Mouse (Mus musculus) myocyte (in vitro differentiated cells): ENCODE results near the gene Nkx2-3. TPM values are rescaled to one million over a fixed set of nuclear protein-coding genes. Genes with fewer than 3 reads are reported as not detected.

Source experiments
- H3K27me3 ChIP-seq: one replicate; pipeline ENCODE4 v1.6.1; 2011; ENCODE audit not compliant: control insufficient read depth, insufficient read depth, insufficient read length
- H3K36me3 ChIP-seq: one replicate; pipeline ENCODE4 v1.6.1; 2011; ENCODE audit not compliant: control insufficient read depth, insufficient read depth
- H3K4me2 ChIP-seq: one replicate; pipeline ENCODE4 v1.6.1; 2011; ENCODE audit warnings: low read depth, control low read depth
- H3K4me3 ChIP-seq: one replicate; pipeline ENCODE4 v1.5.1; 2011; ENCODE audit warnings: mild to moderate bottlenecking, control low read depth, moderate library complexity
- H3K79me2 ChIP-seq: one replicate; pipeline ENCODE4 v1.6.1; 2011; ENCODE audit not compliant: control insufficient read depth, insufficient read depth
- H3ac ChIP-seq: one replicate; pipeline ENCODE4 v1.6.1; 2011; ENCODE audit not compliant: control insufficient read depth, insufficient read length
- CEBPB ChIP-seq: IDR thresholded peaks from 2 replicates; pipeline ENCODE4 v1.6.1; 2011; ENCODE audit warnings: mild to moderate bottlenecking, moderate library complexity; ENCODE audit not compliant: poor library complexity, insufficient read depth, severe bottlenecking
- E2F4 ChIP-seq: IDR thresholded peaks from one replicate; pipeline ENCODE4 v1.6.1; 2011; ENCODE audit warnings: mild to moderate bottlenecking, control low read depth, moderate library complexity; ENCODE audit not compliant: insufficient read depth
- MAX ChIP-seq: IDR thresholded peaks from one replicate; pipeline ENCODE4 v1.6.1; 2011; ENCODE audit warnings: low read depth, mild to moderate bottlenecking, control low read depth
- MYOD1 ChIP-seq, 3 experiments: IDR thresholded peaks; one replicate each; pipeline ENCODE4 v1.6.1; 2011; ENCODE audit warnings: control low read depth in 2 of 3, low read depth in 2 of 3, mild to moderate bottlenecking in 2 of 3, moderate library complexity in 1 of 3; ENCODE audit not compliant: insufficient read length in 2 of 3, control insufficient read depth in 1 of 3
- MYOG ChIP-seq, 3 experiments: IDR thresholded peaks; one replicate each; pipeline ENCODE4 v1.6.1; 2011; ENCODE audit warnings: control low read depth in 2 of 3, low read depth in 2 of 3, mild to moderate bottlenecking in 2 of 3; ENCODE audit not compliant: insufficient read length in 2 of 3, control insufficient read depth in 1 of 3, insufficient read depth in 1 of 3
- POLR2A ChIP-seq: IDR thresholded peaks from one replicate; pipeline ENCODE4 v1.6.1; 2011; ENCODE audit warnings: low read depth, mild to moderate bottlenecking, control low read depth, moderate library complexity; ENCODE audit not compliant: insufficient read length
- POLR2AphosphoS2 ChIP-seq: IDR thresholded peaks from one replicate; pipeline ENCODE4 v1.6.1; 2011; ENCODE audit warnings: low read depth, control low read depth; ENCODE audit not compliant: insufficient read length
- REST ChIP-seq: IDR thresholded peaks from one replicate; pipeline ENCODE4 v1.6.1; 2011; ENCODE audit warnings: mild to moderate bottlenecking, control low read depth, moderate library complexity; ENCODE audit not compliant: insufficient read depth, insufficient read length
- SRF ChIP-seq: IDR thresholded peaks from one replicate; pipeline ENCODE4 v1.6.1; 2011; ENCODE audit warnings: low read depth; ENCODE audit not compliant: control insufficient read depth, insufficient read length
- TCF12 ChIP-seq: IDR thresholded peaks from one replicate; pipeline ENCODE4 v1.6.1; 2011; ENCODE audit warnings: mild to moderate bottlenecking, control low read depth; ENCODE audit not compliant: poor library complexity, insufficient read depth, severe bottlenecking
- TCF3 ChIP-seq: IDR thresholded peaks from one replicate; pipeline ENCODE4 v1.6.1; 2011; ENCODE audit warnings: low read depth, control low read depth; ENCODE audit not compliant: insufficient read length
- USF1 ChIP-seq: IDR thresholded peaks from one replicate; pipeline ENCODE4 v1.6.1; 2011; ENCODE audit warnings: low read depth, mild to moderate bottlenecking, control low read depth, moderate library complexity
- polyA plus RNA-seq: library from polyadenylated mRNA; unstranded; fragments of >200 nt; fragmentation: generic; extraction: Trizol; gene quantifications from one replicate; pipeline ENCODE4 v1.2.1, GENCODE M21; 2012; ENCODE audit warnings: missing spikeins

Nkx2-3 gene
- polyA plus RNA-seq: not detected

DNA sequence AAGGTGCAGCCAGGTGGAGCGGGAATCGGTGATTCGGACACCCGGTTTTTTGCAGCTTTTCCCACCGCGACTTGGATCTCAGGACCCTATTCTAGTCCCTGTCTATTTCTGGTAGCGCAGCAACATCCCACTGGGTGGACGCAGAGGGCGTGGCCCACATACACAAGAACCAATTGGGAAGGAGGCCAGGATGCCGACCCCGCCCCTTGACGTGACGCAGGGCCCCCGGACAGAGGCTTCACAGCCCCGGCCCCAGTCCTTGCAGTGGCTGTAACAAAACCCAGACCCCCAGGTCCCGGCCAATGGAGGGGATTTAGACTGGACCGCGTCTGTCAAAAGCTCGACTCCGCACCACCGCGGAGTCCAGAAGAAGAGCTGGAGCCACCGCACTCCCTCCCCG, at the start of gene Nkx2-3:
Gene Nkx2-3, plus strand, starts transcription at position 275 of the 400 bp plus-strand sequence.
- no peak for TF ChIP-seq MYOD1 (IDR thresholded peaks at IDR 0.05; ENCODE audit: control insufficient read depth in 1 of 3, insufficient read length in 2 of 3, low read depth in 2 of 3)
- TF ChIP-seq USF1: no peak
- TF ChIP-seq CEBPB: no peak
- TF ChIP-seq TCF3: no peak
- Histone ChIP-seq H3ac (no peak within 1 kb of the TSS), H3K36me3 (no peaks in the 10 kb centered on the region), H3K79me2 (no peaks in the 10 kb centered on the region), H3K27me3 (peaks cover 49% of the 10 kb centered on the region), H3K4me3 (no peak within 1 kb of the TSS), H3K4me2 (no peak within 1 kb of the TSS)

DNA sequence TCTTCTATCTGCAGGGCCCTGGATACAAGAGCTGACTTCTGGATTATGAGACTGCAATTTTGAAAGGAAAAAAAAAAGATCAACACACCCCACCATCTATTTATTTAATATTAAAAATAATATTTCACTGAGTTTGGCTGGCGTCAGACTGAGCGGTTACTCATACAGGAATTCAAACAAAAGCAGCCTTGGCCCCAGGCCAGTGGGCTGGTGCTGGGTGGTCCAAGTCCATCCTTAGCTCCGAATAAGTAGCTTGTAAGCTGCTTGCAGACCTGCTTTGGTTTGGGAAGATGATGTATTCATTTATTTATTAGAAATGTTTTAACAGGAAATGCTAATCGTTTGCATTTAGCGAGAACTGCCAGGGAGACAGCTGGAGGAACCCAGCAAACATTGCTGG, 49.0 kb upstream of the Nkx2-3 start:
- H3K27me3 ChIP-seq: no peaks in the 10 kb centered on the region
- H3K4me3 ChIP-seq: no peak overlapping the region
- no peaks in the 10 kb centered on the region for H3K79me2 ChIP-seq
- H3K36me3 ChIP-seq: no peaks in the 10 kb centered on the region
- H3K4me2 ChIP-seq: no peak overlapping the region
- no peak for TF ChIP-seq MAX
- no peak for TF ChIP-seq MYOD1 (IDR thresholded peaks at IDR 0.05; ENCODE audit: control insufficient read depth in 1 of 3, insufficient read length in 2 of 3, low read depth in 2 of 3)
- no peak for TF ChIP-seq SRF
- no peak for TF ChIP-seq E2F4
- no peak for TF ChIP-seq TCF3
- TF ChIP-seq REST: no peak
- TF ChIP-seq CEBPB: no peak
- no peak for TF ChIP-seq POLR2A
- no peak for TF ChIP-seq USF1
- no peak for TF ChIP-seq MYOG (IDR thresholded peaks at IDR 0.05; ENCODE audit: control insufficient read depth in 1 of 3, insufficient read depth in 1 of 3, insufficient read length in 2 of 3, low read depth in 2 of 3)
- no peak for TF ChIP-seq TCF12
- no peak for TF ChIP-seq POLR2AphosphoS2
- no peak overlapping the region for H3ac ChIP-seq

DNA sequence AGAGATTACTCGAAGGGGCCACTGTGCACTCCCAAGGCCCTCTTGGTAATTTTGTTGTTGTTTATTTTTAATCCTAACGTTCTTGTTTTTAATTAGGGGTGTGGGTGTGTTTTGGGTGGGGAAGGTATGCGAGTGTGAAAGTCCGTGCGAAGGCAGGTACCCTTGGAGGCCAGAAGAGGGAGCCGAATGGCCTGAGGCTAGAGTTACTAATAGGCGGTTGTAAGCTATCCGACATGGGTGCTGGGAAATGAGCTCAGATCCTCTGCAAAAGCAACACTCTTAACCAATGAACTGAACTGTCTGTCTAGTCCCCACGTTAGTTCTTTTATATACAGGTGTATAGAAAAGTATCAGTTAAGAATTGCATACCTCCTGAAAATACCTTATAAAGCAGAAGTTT, 43.8 kb upstream of the Nkx2-3 start:
- no peaks in the 10 kb centered on the region for H3K79me2 ChIP-seq
- H3K36me3 ChIP-seq: no peaks in the 10 kb centered on the region
- no peak overlapping the region for H3K4me2 ChIP-seq
- TF ChIP-seq USF1: no peak
- TF ChIP-seq MAX: no peak
- TF ChIP-seq POLR2A: no peak
- TF ChIP-seq E2F4: no peak
- TF ChIP-seq TCF3: no peak
- no peak for TF ChIP-seq TCF12
- no peak for TF ChIP-seq REST
- TF ChIP-seq CEBPB: no peak
- TF ChIP-seq POLR2AphosphoS2: no peak
- no peak for TF ChIP-seq MYOG (IDR thresholded peaks at IDR 0.05; ENCODE audit: control insufficient read depth in 1 of 3, insufficient read depth in 1 of 3, insufficient read length in 2 of 3, low read depth in 2 of 3)
- TF ChIP-seq MYOD1 (IDR thresholded peaks at IDR 0.05; ENCODE audit: control insufficient read depth in 1 of 3, insufficient read length in 2 of 3, low read depth in 2 of 3): no peak
- no peak for TF ChIP-seq SRF
- H3ac ChIP-seq: no peak overlapping the region
- H3K4me3 ChIP-seq: no peak overlapping the region
- peaks cover 5% of the 10 kb centered on the region for H3K27me3 ChIP-seq

DNA sequence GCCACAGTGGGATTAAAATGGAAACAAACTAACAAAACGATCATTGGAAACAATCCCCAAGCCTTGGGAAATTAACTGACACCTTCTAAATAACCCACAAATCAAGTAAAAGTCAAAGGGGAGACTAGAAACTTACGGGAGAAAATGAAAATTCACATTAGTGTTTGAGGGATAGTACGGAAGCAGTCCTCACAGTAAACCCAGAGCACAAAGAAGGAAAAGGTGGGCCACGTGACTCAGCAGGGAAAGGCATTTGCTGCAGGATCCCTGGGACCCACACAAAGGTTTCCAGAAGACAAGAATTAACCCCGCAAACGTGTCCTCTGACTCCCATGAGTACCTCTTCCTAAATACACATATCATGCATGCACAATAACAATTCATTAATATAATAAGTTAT, 43.0 kb upstream of the Nkx2-3 start:
- Histone ChIP-seq H3ac (no peak overlapping the region), H3K4me3 (no peak overlapping the region), H3K27me3 (peaks cover 5% of the 10 kb centered on the region), H3K4me2 (no peak overlapping the region), H3K79me2 (no peaks in the 10 kb centered on the region), H3K36me3 (no peaks in the 10 kb centered on the region)
- TF ChIP-seq USF1: no peak
- TF ChIP-seq TCF12: no peak
- no peak for TF ChIP-seq E2F4
- TF ChIP-seq MYOG (IDR thresholded peaks at IDR 0.05; ENCODE audit: control insufficient read depth in 1 of 3, insufficient read depth in 1 of 3, insufficient read length in 2 of 3, low read depth in 2 of 3): no peak
- no peak for TF ChIP-seq CEBPB
- TF ChIP-seq SRF: no peak
- no peak for TF ChIP-seq POLR2AphosphoS2
- TF ChIP-seq MAX: no peak
- no peak for TF ChIP-seq TCF3
- no peak for TF ChIP-seq MYOD1 (IDR thresholded peaks at IDR 0.05; ENCODE audit: control insufficient read depth in 1 of 3, insufficient read length in 2 of 3, low read depth in 2 of 3)
- TF ChIP-seq POLR2A: no peak
- no peak for TF ChIP-seq REST

DNA sequence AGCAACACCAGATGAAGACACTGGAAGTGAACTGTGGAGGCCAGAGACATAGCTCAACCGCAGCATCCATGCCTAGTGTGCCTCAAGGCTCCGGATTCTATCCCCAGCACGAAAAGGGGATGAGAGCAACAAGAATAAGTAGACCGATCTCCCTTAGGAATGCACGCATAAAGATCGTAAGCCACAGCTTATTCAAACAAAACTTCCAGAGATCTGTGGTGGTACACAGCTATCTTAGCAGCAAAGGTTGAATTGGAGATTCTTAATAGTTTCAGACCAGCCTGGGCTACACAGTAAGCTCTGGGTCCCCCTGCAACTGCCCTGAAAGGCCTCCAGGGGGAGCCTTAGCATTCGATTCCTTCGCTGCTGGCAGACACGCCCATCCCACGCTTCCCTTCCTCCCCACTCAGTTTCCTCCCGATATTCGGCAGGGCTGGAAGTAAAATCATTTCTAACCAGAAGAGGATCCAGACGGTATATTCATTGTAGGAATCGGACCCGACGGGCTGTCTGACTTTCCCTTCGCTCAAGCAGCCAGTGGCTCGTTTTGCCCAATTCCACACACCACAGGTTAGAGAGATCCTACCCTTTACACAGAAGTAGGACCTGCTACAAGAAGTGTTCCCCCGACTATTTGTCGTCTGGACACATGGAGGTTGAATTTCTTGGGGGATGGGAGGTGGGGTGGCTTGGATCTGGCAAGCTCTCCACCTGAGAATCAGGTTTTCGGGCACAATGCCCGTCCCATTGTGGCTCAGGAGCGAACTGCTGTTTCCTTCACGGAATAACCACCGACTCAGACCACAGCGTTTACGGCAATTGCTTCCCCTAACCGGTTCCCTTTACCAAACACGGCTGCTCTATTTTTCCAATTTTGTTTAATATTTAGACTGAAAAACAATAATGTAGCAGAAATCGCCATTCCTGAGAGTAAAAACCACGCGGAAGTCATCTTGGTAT, 41.0 kb upstream of the Nkx2-3 start:
- Histone ChIP-seq H3K79me2 (no peaks in the 10 kb centered on the region), H3K27me3 (peaks cover 5% of the 10 kb centered on the region), H3ac (no peak overlapping the region), H3K4me2 (peak overlapping the region; percentile 77), H3K36me3 (no peaks in the 10 kb centered on the region), H3K4me3 (peak overlapping the region; percentile 11)
- no peak for TF ChIP-seq POLR2AphosphoS2
- TF ChIP-seq MAX: no peak
